Mouse (Mus musculus) bone marrow macrophage, adult 2 months (primary cell): ENCODE measurements around the gene Leprot.

Source experiments
- CTCF ChIP-seq: IDR thresholded peaks from 2 replicates; pipeline ENCODE4 v1.5.1; 2012; ENCODE audit warnings: low read depth, mild to moderate bottlenecking, low read length, moderate library complexity
- POLR2A ChIP-seq: IDR thresholded peaks from 2 replicates; pipeline ENCODE4 v1.6.1; 2012; ENCODE audit warnings: mild to moderate bottlenecking, low read depth, low read length, borderline replicate concordance

- TF ChIP-seq CTCF (no peak), POLR2A (no peak)
Measured at GRCm38 (mm10) chr4:101692892-101693291, 45.4 kb downstream of the Leprot start.
